Mouse (Mus musculus): ENCODE results near the gene Sult3a2. TPM values are rescaled to one million over a fixed set of nuclear protein-coding genes. Genes with fewer than 3 reads are reported as not detected.
"Not testable (repeated sequence)": the region's sequence is repeated elsewhere in the genome, so short reads cannot be mapped to it uniquely, and the experiment has no call there.

Sult3a2 gene
- not detected in 2 replicates for polyA plus RNA-seq (2012; rRNA removed)

- Histone ChIP-seq H3K4me3 (ENCODE audit: insufficient read depth, low read length) (no peak within 1 kb of the TSS), H3K27ac (ENCODE audit: insufficient read depth, low read length) (no peak within 1 kb of the TSS), H3K4me1 (ENCODE audit: control insufficient read depth, insufficient read depth, low read length) (no peaks in the 10 kb centered on the region)
- TF ChIP-seq CTCF (IDR thresholded peaks at IDR 0.05; ENCODE audit: extremely low read depth, insufficient read depth, low read length): no peak
- no peak for TF ChIP-seq POLR2A (IDR thresholded peaks at IDR 0.05; ENCODE audit: extremely low read depth, insufficient read depth, low read length)
Observed at GRCm38 (mm10) chr10:33786604-33787003, at the start of gene Sult3a2. Sult3a2 (minus strand) TSS chr10:33786704.

- Histone ChIP-seq H3K4me3 (ENCODE audit: insufficient read depth, low read length) (no peak overlapping the region), H3K27ac (ENCODE audit: insufficient read depth, low read length) (no peak overlapping the region), H3K4me1 (ENCODE audit: control insufficient read depth, insufficient read depth, low read length) (no peaks in the 10 kb centered on the region)
- TF ChIP-seq POLR2A (IDR thresholded peaks at IDR 0.05; ENCODE audit: extremely low read depth, insufficient read depth, low read length): no peak
- no peak for TF ChIP-seq CTCF (IDR thresholded peaks at IDR 0.05; ENCODE audit: extremely low read depth, insufficient read depth, low read length)
Observed at GRCm38 (mm10) chr10:33820892-33821291, 34.4 kb upstream of the Sult3a2 start.

DNA sequence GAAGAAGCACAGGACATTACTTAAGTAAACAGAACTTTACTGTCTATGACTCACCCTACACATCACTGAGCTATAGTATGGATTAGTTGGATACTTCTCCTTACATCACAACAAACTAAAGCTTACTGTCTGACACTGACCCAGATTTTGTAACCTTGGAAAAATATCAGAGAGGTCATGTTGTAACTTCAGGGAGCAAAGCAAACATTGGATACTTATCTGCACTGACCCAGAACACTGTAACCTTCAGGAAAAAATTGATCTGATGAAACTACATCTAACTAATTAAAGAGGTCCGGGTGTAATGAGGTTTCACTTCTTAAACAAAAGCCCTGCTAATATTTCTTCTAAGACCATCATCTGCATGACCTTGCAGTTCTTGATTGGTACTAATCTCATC, 30.4 kb upstream of the Sult3a2 start:
- Histone ChIP-seq H3K4me3 (ENCODE audit: insufficient read depth, low read length) (no peak overlapping the region), H3K27ac (ENCODE audit: insufficient read depth, low read length) (no peak overlapping the region), H3K4me1 (ENCODE audit: control insufficient read depth, insufficient read depth, low read length) (no peaks in the 10 kb centered on the region)
- TF ChIP-seq CTCF (IDR thresholded peaks at IDR 0.05; ENCODE audit: extremely low read depth, insufficient read depth, low read length) (no peak), POLR2A (IDR thresholded peaks at IDR 0.05; ENCODE audit: extremely low read depth, insufficient read depth, low read length) (no peak)

DNA sequence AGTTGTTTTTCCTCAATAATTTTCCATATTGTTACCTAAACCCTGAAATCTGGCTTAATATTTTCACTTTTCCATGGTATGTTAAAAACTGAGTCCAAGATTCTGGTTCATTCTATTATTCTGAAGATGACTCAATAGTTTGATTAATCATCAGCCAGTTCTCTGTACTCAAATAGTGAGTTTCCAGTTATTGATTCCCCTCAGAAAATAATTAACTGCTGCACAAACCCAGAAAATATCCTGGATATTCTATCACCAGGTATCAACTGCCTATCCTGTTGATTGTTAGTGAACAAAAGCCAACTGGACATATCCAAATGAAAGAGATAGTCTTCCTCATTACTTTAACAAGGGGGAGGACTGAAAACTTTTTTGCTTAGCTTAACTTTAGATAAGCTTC, 27.8 kb upstream of the Sult3a2 start:
- Histone ChIP-seq H3K4me3 (ENCODE audit: insufficient read depth, low read length) (no peak overlapping the region), H3K4me1 (ENCODE audit: control insufficient read depth, insufficient read depth, low read length) (no peaks in the 10 kb centered on the region), H3K27ac (ENCODE audit: insufficient read depth, low read length) (no peak overlapping the region)
- no peak for TF ChIP-seq POLR2A (IDR thresholded peaks at IDR 0.05; ENCODE audit: extremely low read depth, insufficient read depth, low read length)
- TF ChIP-seq CTCF (IDR thresholded peaks at IDR 0.05; ENCODE audit: extremely low read depth, insufficient read depth, low read length): no peak

- Histone ChIP-seq H3K4me3 (ENCODE audit: insufficient read depth, low read length) (no peak overlapping the region), H3K27ac (ENCODE audit: insufficient read depth, low read length) (no peak overlapping the region), H3K4me1 (ENCODE audit: control insufficient read depth, insufficient read depth, low read length) (no peaks in the 10 kb centered on the region)
- no peak for TF ChIP-seq POLR2A (IDR thresholded peaks at IDR 0.05; ENCODE audit: extremely low read depth, insufficient read depth, low read length)
- TF ChIP-seq CTCF (IDR thresholded peaks at IDR 0.05; ENCODE audit: extremely low read depth, insufficient read depth, low read length): no peak
Observed at GRCm38 (mm10) chr10:33811807-33812206, 25.3 kb upstream of the Sult3a2 start.

GRCm38 (mm10) chr10:33797221-33797949, 10.9 kb upstream of the Sult3a2 start:
- not testable (repeated sequence) for H3K4me3 ChIP-seq (ENCODE audit: insufficient read depth, low read length); H3K27ac ChIP-seq (ENCODE audit: insufficient read depth, low read length); H3K4me1 ChIP-seq (ENCODE audit: control insufficient read depth, insufficient read depth, low read length)

DNA sequence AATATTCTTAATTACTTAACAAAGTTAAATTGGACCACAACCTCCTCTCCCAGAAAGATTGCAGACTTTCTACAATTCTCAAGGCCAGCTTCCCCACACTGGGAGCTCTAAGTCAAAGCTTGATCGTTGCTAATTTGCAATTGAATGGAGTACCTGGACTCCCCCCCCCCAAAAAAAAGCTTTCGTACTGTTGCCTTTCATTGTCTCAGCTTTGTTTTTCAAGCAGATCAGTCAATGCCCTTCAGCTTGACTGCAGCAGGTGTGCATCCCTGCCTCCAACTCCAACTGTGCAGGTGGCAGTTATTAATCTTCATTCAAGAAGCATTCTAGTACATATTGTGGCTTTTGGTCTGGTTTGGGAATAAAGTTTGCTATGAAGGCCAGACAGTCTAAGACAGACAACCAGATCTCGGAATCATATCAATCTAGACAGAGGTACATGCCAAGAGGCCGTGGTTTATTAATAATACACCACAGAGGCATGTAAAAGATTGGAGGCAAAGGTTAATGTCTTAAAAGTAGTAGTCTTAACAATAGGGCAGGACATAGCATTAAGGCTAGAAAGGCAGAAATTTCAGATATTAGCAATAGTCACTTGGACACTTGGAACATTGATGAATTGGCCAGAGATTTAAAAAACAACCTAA, 9.9 kb upstream of the Sult3a2 start:
- H3K27ac ChIP-seq (ENCODE audit: insufficient read depth, low read length); H3K4me1 ChIP-seq (ENCODE audit: control insufficient read depth, insufficient read depth, low read length); H3K4me3 ChIP-seq (ENCODE audit: insufficient read depth, low read length): not testable (repeated sequence)

GRCm38 (mm10) chr10:33792166-33792565, 5.7 kb upstream of the Sult3a2 start:
- H3K4me3 ChIP-seq (ENCODE audit: insufficient read depth, low read length); H3K4me1 ChIP-seq (ENCODE audit: control insufficient read depth, insufficient read depth, low read length); H3K27ac ChIP-seq (ENCODE audit: insufficient read depth, low read length): not testable (repeated sequence)

DNA sequence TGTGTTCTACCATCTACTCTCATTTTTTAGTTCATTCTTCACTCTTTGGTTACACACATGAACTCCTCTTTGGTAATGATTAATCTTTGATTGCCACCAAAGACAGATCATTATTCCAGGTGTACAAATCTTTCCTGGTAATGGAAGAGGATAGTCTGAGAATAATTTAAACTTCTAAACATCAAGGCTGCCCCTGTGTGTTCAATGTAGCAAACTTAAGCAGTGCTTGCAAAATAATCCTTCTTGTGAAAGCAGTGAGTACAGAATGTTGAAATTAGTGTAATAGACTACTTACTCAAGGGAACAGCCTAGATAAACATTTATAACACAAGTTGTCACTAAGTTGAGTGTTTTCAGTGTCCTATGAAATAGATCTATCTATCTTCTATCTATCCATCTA, 1.0 kb upstream of the Sult3a2 start:
- Histone ChIP-seq H3K4me3 (ENCODE audit: insufficient read depth, low read length) (no peak overlapping the region), H3K4me1 (ENCODE audit: control insufficient read depth, insufficient read depth, low read length) (no peaks in the 10 kb centered on the region), H3K27ac (ENCODE audit: insufficient read depth, low read length) (no peak overlapping the region)
- TF ChIP-seq POLR2A (IDR thresholded peaks at IDR 0.05; ENCODE audit: extremely low read depth, insufficient read depth, low read length) (no peak), CTCF (IDR thresholded peaks at IDR 0.05; ENCODE audit: extremely low read depth, insufficient read depth, low read length) (no peak)

DNA sequence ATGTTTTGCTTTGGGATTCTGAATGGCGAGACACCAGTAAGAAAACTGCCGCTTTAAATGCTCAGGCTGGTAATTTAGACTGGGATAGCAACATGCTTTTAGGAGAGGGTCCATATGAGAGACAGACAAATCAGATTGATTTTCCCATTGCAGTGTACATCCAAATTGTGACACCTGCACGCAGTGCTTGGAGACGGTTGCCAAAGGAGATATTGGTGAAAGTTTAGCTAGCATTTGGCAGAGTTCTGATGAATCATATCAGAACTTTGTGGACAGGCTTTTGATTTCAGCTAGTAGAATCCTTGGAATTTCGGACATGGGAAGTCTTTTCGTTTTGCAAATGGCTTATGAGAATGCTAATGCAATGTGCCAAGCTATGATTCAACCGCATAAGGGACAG, 51.3 kb downstream of the Sult3a2 start:
- H3K4me1 ChIP-seq (ENCODE audit: control insufficient read depth, insufficient read depth, low read length); H3K4me3 ChIP-seq (ENCODE audit: insufficient read depth, low read length); H3K27ac ChIP-seq (ENCODE audit: insufficient read depth, low read length): not testable (repeated sequence)

DNA sequence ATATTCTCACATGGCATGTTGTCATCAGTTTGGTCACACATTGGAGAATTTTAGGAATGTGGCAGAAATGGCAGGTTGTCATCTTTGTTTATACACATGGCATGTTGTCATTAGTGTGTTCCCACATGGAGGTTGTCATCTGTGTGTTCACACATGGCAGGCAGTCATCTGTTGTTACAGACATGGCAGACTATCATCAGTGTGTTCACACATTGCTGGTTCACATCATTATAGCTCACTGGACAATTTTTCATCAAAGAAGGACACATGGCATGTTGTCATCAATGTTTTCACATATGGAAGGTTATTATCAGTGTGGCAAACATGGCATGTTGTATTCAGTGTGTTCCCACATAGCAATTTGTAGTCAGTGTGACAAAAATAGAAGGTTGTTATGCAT, 53.3 kb downstream of the Sult3a2 start:
- Histone ChIP-seq H3K27ac (ENCODE audit: insufficient read depth, low read length) (no peak overlapping the region), H3K4me1 (ENCODE audit: control insufficient read depth, insufficient read depth, low read length) (no peaks in the 10 kb centered on the region), H3K4me3 (ENCODE audit: insufficient read depth, low read length) (no peak overlapping the region)
- TF ChIP-seq POLR2A (IDR thresholded peaks at IDR 0.05; ENCODE audit: extremely low read depth, insufficient read depth, low read length): no peak
